Mouse (Mus musculus) fat pad, adult 2 months (tissue): ENCODE data around the gene Armc5.

Experiments
- DNase-seq: peaks from one replicate; pipeline ENCODE4 v3.0.0-alpha.2; 2011; ENCODE audit warnings: low read depth, low spot score; ENCODE audit errors: extremely low read depth

The Armc5 gene

GRCm38 (mm10) chr7:128236856-128237592 is at the start of gene Armc5:
Gene Armc5, plus strand, starts transcription at chr7:128237342.
- no peak for DNase-seq

- no peak for DNase-seq
These were observed 35.5 kb upstream of the Armc5 start for GRCm38 (mm10) chr7:128201607-128202006.

- DNase-seq, result no peak
These were observed 34.1 kb upstream of the Armc5 start for GRCm38 (mm10) chr7:128203071-128203470.

- no peak for DNase-seq
These were observed 33.0 kb upstream of the Armc5 start for GRCm38 (mm10) chr7:128204179-128204578.

DNA sequence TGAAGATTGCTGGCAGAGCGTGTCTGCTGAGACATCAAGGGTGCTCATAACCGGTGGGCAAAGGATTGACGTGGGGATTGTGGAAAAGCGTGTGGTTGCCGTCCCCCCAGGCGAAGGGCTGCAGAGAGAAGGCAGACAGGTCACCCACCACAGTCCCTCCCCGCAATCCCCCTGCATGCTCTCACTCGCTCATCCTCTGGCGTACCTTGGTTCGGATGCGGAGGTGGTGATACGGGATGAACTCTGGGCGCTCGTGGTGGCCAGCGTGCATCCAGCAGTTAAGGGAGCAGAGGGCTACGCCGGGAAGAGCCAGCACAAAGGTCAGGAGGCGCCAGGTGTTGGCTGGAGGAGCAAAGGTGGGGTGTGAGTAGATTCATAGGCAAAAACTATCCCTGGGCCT is 31.4 kb upstream of the Armc5 start:
- no peak for DNase-seq

DNA sequence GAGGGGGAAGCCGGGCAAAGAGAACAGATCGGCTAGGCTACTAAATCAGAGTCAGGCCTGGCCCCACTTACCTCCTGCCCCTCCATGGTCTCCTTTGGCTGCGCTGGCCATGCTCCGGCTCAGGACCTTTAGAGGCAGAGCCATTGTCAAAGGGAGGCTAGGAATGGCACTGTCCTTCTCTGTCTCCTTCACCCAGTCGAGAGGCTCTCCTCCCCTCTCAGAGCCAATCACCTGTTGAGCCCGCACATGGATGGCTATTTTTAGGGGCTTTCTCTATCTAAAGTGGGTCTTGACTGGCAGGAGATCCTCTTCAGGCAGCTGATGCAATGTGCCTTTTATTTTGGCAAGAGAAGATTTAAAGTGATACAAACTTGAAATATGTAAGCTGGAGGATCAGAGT is 31.0 kb upstream of the Armc5 start, which contains the start of gene Cox6a2:
Gene Cox6a2, minus strand, starts transcription at position 236 of the 400 bp plus-strand sequence.
- no peak for DNase-seq

GRCm38 (mm10) chr7:128208187-128208586 is 29.0 kb upstream of the Armc5 start:
- DNase-seq, result no peak

GRCm38 (mm10) chr7:128209826-128210225 is 27.3 kb upstream of the Armc5 start:
- DNase-seq, result peak; percentile 34

- no peak for DNase-seq
These were observed 17.2 kb upstream of the Armc5 start for GRCm38 (mm10) chr7:128219952-128220351.

DNA sequence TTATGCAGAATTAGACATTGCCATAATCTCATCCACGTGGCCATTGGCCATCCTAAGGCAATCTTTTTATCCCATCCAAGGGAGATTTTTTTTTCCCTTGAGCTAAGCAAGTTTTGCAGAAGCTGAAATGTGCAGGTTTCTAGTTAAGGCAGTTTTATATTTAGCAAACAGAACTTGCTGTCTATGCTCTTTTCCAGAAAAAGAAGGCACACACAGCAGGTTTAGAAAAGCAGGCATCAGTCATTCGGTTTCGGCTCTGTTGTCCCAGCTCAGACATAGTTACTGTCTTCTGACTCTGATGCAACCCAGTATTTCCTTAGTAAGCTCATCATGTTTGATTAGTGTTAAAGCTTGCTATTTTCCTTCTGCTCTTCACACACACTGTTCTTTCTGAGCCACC is 16.2 kb upstream of the Armc5 start:
- DNase-seq, result no peak

- DNase-seq, result no peak
These were observed 5.4 kb upstream of the Armc5 start for GRCm38 (mm10) chr7:128231741-128232140.

DNA sequence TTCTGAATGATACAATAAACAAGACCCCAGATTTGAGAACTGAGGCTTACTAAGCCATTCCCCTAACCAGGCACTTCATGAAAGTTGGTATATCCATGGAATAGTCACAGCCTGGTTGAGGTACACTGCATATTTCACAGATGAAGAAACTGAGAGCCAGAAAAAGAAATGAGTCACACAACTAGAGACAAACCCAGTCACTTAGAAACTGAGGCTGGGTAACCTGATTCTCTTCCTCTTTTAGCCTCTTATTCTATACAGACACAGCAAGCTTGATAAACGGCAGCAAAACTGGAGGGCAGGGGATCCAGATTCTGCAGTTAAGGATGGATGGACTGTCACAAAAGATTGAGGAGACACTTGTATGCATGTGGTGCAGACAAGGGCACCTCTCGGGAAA is 2.3 kb upstream of the Armc5 start:
- DNase-seq, result no peak

DNA sequence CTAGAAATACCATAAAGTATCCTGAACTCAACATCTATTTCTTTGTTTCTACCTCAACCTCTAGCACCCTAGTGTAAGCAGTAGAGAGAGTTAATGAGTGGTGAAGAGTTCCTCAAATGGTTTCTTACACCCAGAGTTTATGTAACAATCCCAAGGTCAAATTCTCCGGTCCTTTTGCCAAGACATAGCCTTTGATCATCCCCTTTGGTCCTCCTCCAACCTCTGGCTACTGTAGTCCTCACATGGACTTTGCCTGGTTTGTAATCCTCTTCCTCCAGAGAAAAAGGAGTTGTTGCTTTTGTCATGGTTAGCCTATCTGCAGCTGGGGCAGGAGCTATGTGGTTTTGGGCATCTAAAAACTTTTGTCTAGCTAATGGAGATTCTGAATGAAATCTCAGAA is 1.7 kb upstream of the Armc5 start:
- no peak for DNase-seq

DNA sequence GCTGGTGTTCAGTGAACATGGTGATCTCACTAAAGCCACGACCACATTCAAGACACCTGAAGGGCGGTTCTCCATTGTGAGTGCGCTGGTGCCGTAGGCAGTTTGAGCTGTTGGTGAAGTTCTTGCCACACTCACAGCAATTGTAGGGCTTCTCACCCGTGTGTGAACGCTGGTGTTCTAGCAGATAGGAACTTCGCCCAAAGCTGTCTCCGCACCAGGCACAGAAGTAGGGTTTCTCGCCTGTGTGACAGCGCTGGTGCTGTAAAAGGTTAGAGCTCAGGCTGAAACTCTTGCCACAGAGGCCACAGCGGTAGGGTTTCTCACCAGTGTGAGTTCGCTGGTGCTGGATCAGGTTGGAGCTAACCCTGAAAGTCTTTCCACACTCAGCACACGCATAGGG is 716 bp upstream of the Armc5 start:
- no peak for DNase-seq

GRCm38 (mm10) chr7:128237593-128237926 is 418 bp downstream of the Armc5 start:
- no peak for DNase-seq

GRCm38 (mm10) chr7:128237927-128238778 is 1.0 kb downstream of the Armc5 start, which contains the start of gene 9130023H24Rik:
Gene 9130023H24Rik, minus strand, starts transcription at chr7:128238031.
- DNase-seq, result peak; percentile 63

GRCm38 (mm10) chr7:128238991-128239390 is 1.8 kb downstream of the Armc5 start:
- DNase-seq, result no peak

- DNase-seq, result no peak
These were observed 3.1 kb downstream of the Armc5 start for GRCm38 (mm10) chr7:128240131-128240784.

DNA sequence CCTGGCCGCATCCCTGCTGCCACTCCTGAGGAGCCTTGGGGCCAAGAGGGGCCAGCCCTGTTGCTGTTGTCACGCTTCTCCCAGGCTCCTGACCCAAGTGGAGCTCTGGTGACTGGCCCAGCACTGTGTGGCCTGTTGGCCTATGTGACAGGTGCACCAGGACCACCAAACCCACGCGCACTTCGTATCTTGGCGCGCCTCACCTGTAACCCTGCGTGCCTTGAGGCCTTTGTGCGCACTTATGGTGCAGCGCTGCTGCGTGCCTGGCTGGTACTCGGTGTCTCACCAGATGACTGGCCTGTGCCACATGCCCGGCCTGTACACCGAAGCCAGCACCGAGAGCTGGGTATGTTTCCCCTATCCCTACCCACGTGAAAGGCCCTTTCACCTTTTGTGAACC is 5.2 kb downstream of the Armc5 start:
- DNase-seq, result no peak

DNA sequence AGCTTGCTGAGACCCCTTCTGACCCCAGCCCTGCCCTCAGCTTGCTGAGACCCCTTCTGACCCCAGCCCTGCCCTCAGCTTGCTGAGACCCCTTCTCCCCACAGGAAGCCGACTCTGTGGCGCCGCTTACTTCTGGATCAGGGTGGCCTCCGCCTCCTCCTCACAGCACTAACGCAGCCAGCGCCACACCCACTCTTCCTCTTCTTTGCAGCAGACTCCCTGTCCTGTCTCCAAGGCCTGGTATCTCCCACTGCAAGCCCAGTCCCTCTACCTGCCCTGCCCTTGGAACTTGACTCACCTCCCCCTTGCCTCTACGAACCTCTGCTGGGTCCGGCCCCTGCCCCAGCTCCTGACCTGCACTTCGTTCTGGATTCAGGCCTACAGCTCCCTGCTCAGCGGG is 6.8 kb downstream of the Armc5 start:
- DNase-seq, result no peak

DNA sequence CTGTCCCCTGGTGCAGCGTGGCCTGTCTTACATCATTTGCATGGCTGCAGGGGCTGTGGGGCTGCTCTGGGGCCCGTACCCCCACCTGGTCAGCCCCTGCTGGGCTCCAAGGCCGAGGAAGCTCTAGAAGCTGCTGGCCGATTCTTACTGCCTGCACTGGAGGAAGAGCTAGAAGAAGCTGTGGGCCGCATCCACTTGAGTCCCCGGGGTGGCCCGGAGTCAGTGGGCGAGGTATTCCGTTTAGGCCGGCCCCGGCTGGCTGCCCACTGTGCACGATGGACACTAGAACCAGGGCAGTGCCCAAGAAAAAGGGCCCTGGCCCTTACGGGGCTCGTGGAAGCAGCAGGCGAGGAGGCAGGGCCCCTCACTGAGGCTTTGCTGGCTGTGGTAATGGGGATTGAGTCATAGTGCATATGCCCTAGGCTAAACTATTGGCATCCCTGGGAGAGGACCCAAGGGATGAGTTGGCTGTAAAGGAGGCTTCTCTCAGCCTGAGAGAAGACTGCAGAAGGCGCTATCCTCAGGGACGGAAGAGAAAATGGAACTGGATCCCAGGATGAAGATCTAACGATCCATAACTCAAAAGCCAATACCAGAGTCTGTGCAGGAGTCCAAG is 7.4 kb downstream of the Armc5 start:
- DNase-seq, result no peak
